Mouse (Mus musculus) cortical plate, adult 2 months (tissue): ENCODE measurements around the gene Diaph3.

ENCODE experiments used
- CTCF ChIP-seq: fragments of 200-500 bp; IDR thresholded peaks from 2 replicates; pipeline ENCODE4 v1.5.1; 2011; ENCODE audit warnings: mild to moderate bottlenecking, control low read depth, low read length; ENCODE audit not compliant: insufficient read depth; ENCODE audit errors: extremely low read depth
- POLR2A ChIP-seq: fragments of 200-500 bp; IDR thresholded peaks from 2 replicates; pipeline ENCODE4 v1.6.1; 2011; ENCODE audit warnings: mild to moderate bottlenecking, low read length, control low read depth; ENCODE audit not compliant: insufficient read depth; ENCODE audit errors: extremely low read depth

- no peak for TF ChIP-seq CTCF
- no peak for TF ChIP-seq POLR2A
Measured at GRCm38 (mm10) chr14:87126076-87126639, 14.9 kb downstream of the Diaph3 start.
